Mouse (Mus musculus): Measurements from ENCODE around the gene Tbl1xr1.

Tbl1xr1 gene

DNA sequence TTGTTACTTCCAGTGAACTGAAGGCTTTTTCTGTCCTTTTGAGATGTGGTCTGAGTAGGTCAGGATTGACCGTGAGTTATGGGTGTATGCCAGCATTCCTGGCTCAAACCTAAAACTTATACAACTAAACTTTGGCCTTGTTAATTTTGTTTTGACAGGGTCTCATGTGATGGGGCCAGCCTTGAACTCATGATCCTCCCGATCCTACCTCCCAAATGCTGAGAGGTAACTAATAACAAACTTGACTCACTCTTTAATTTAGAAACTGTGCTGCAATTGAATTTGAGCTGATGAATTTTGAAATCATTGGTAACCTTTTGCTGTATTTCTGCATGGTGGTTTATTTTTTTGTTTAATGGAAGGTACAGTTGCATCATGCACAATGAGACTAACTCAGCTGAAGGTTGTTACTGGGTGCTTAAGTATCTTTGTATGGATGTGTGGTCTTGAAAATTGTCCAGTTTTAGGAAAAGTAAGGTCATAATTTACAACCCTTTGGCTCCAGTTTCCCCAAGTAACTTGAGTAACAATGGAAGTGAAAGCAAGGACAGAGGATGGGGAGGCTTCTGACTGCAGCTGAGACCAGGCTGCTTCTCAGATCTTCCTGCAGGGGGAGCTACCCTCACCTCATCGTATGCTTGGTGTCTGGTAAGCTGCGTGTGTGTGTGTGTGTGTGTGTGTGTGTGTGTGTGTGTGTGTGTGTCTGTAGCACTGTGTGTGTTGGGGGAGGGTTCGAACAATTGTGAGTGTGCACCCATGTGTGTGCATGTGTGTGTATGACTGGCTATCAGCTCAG is 66.6 kb downstream of the Tbl1xr1 start:
- no peak for DNase-seq (ENCODE audit: low spot score)

DNA sequence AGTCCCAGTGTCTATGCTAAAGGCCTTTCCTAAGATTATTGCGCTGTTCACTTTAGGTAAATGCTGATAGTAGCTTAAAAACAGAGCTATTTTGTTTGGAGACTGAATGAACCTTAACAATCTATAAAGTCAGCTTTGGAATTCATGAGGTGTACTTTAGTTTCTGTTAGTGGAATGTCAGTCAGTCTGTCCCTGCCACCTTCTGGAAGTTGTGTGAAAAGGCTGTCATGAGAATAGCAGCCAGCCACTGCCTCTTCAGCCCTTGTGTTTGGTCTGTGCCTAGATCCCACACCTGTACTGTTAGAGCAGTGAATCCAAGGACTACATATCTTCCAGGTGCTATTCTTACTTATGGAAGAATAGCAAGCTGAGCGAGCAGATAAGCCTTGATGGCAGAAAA is 67.8 kb downstream of the Tbl1xr1 start:
- DNase-seq (ENCODE audit: low spot score), result no peak

DNA sequence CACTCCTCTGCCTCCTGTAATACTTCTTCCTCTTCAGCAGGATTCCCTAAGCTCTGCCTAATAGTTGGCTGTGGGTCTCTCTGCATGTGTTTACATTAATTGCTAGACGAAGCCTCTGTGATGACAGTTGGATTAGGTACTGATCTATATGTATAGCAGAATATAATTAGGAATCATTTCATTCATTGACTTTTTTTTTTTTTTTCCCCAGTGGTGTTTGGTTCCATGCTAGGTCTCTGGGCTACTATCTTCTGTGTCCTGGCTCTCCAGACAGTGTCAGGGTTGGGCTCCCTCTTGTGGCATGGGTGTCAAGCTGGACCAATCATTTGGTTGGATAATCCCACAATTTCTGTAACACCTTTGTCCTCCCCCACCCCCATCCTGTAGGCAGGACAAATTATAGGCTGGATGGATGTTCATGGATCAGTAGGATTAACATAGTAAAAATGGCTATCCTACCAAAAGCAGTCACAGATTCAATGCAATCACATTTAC is 71.0 kb downstream of the Tbl1xr1 start:
- no peak for DNase-seq (ENCODE audit: low spot score)

DNA sequence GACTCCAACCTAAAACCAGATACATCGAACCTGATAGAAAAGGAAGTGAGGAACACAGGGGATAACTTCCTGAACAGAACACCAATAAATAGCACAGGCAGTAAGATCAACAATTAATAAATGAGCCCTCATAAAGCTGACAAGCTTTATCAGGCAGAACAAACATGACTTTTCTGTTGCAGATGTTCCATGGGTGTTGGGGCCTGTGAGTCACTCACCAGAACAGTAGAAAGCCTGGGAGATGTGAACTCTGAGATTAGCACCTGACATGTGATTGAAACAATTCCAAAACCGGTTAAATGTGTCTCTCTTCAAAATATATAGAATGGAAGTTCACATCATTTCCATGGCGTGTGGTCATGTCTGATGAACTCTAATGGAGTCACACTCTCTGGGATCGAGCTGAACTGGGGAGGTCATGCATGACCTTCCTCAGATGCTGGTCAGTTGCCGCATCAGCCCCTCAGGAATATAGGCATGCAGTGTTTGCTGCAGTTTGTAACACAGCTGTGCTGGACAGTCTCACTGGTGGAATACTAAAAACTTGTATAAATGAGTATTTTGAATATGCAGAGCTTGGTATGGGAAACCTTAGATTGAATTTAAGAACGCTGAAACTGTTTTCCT is 72.0 kb downstream of the Tbl1xr1 start:
- DNase-seq (ENCODE audit: low spot score), result no peak

DNA sequence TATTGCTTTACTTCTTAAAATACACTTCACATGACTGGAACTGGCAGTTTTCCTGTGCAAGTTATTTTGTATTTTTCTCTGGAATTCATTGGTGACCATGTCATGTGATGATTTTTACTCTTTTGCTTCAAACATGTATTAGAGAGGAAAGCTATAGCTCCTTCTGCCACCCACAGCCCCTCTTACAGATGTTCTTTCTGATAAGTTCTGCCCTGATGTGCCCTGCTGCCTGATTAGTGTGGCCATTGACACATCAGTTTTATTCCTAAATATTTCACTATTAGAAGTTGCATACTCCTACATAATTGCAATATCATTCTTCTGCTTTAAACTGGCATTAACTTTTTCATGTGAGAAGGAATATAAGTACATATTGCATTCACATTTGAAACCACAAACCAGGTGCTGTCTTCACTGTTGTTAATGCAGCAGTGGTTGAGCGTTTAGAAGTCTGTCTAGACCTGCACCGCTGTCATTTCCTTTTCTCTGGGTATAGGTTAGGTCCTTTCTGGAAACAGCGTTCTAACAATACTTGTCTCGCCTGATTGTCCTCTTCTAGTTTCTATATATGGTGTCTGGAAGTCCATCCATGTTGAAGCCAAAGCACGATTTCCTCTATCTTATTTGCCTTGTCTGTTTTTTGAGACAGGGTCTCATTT is 74.5 kb downstream of the Tbl1xr1 start:
- no peak for DNase-seq (ENCODE audit: low spot score)

DNA sequence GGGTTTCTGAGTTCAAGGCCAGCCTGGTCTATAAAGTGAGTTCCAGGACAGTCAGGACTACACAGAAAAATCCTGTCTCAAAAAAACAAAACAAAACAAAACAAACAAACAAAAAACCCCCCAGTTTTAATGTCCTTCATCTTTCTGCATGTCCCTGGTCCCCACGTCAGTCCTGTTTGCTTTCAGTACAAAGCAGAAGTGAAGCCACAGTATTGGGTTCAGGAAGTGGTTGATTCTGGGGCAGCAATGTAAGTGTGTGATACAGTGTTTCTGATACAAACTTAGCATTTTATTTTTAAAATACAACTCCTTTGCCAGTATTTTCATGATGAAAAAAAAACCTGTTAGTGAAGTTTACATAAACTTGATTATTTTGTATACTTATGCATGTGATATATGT is 76.3 kb downstream of the Tbl1xr1 start:
- DNase-seq (ENCODE audit: low spot score), result no peak

DNA sequence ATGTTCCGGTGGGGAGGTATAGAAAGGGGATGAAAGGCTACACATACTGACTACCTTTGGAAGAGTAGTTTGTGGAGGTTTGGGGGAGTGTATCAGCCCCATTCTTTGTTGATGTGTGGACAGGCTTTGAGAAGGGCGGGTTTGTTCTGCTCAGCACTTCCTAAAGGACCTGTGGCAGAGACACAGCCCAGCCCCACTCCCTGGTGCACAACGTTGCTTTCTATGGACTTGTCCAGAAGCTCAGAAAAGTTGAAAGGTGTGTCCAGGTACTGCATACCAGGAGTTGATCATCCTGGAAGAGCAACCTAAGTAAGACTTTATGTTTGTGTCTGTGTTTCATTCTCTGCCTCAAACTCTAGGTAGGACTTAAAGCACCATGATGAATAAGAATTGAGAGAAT is 78.1 kb downstream of the Tbl1xr1 start:
- DNase-seq (ENCODE audit: low spot score), result no peak

DNA sequence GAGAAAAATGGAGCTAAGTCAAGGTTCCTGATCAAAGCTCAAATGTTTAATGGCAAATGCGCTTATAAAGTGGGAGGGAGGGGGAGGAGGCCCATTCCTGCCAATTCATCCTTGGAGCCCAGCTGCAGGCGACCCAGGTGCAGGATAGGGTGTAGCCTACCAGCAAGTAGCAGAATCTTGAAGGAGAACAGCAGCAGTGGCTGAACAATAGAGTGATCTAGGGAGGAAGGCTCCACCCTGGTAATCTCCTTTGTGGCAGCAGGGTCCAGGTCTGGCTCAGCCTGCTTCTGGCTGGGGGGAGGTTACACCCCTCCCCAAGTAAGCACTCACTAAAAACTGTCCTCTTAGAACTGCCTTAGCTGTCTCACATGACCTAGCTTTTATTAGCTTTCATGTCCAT is 79.9 kb downstream of the Tbl1xr1 start:
- DNase-seq (ENCODE audit: low spot score), result no peak

DNA sequence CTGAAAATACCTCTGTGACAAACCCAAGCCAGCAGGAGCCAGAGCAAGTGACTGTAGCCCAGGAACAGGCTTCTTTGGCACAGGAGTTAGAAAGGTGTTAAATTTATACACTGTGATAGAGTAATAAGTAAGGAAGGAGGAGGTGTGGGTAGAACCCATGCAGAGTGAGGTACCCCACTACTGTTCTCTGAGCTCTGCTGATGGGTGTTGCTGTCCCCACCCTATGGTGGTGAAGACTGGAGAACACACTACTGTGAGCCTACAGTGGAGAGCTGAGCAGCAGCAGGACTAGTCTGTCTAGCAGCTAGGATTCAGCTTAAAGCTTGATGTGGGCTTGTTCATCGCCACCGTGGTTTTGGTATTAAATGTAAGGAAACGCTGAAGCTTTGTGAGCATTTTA is 86.5 kb downstream of the Tbl1xr1 start:
- DNase-seq (ENCODE audit: low spot score), result no peak

DNA sequence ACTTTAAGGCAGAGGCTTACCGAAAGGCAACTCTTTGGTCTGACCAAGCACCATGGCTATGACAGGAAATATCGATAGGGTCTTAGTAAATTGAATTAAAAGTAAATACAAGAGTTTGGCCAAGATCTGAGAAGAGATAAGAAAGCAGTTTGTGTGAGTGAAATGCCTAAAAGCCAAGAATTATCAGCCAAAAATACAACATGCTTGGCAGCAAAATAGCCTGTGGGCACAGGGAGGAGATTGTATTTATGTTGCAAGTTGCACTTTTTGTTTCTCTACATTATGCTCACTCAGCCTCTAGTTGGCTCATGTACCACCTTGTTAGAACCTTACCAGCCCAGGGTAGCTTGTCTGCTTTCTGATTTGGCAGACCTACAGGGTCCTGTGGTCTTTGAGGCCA is 91.4 kb downstream of the Tbl1xr1 start:
- no peak for DNase-seq (ENCODE audit: low spot score)

DNA sequence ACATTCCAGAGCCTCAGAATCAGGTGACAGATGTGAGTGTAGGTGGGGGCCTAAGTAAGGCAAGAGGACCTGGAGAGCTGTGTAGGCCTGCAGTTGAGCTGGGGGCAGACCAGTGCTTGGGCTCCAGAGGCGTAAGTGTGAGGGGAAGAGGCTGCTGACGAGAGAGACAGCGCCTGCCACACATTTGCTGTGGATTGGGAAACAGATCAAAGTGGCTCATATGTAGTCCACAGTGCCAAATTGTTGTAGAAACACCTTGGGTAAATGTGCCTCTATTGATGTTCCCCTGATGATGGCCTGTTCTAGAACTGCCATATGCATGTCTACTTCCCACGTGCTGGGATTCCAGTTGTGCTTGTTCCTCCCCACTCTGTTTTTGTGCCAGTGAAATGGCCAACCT is 92.0 kb downstream of the Tbl1xr1 start:
- no peak for DNase-seq (ENCODE audit: low spot score)

DNA sequence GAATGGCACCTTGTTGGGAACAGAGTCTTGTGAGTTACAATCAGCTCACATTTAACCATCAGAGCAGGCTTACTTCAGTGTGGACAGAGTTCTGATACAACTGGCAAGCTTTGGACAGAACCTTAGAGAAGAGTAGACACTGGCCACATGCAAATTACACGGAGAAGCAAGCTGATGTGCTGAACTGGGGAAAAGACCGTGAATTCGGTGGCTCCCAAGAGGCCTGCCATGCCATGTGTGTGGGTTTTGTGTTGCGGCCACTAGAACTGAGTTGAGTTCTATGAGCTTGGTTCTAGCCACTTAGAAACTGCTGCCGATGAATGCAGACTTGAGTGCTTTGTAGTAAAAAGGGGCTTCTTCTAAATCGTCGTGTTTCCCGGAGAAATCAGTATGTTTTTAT is 95.1 kb downstream of the Tbl1xr1 start:
- DNase-seq (ENCODE audit: low spot score), result no peak

DNA sequence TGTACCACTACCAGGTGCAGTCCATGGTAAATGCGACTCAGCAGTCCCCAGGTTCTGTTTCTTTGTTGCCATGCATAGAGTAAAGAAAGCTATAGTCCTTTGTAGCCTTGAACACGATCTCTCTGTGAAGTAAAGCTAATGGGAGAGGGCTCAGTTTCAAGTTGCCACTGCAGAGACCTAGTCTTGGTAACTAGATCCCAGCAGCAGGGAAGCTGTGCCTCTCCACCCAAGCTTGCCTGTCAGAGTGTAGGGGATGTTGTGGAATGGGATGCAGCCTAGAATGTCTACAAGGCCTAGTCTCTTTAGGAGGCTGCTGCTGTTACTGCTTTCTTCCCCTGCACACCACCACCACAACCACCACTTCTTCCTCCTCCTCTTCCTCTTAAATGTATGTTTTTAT is 96.0 kb downstream of the Tbl1xr1 start:
- DNase-seq (ENCODE audit: low spot score), result no peak

DNA sequence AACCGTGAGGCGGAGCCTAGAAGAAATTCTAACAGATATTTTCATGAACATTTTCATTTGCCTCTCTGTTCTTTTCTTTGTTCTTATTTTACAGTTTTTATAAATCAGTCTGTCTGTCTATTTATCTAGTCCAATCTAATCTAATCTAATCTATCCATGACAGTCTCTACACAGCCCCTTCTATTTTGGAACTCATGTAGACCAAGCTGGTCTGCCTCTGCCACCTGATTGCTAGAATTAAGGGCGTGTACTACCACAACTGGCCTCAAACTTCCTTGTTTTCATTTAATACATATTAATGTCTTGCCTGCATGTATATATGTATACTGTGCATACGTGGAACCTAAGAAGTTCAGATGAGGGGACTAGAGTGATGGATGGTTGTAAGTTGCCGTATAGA is 96.7 kb downstream of the Tbl1xr1 start:
- DNase-seq (ENCODE audit: low spot score), result no peak

DNA sequence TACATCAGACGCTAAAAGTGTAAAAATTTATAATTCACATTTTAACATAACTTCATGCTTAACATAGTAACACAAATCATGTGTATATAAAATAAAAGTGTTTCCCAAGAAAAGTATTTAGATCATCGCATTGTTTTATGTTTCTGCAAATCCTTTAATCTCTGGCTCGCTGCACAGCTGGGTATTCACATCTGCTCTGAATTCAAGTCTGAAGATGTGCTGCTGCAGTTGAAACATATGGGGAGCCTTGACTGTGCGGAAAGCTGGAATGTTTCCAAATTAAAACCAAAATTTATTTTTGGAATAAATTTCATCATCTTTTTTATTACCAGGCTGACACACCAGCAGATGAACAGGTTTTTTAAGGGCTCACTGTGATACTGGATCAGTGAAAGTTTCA is 97.8 kb downstream of the Tbl1xr1 start:
- no peak for DNase-seq (ENCODE audit: low spot score)

DNA sequence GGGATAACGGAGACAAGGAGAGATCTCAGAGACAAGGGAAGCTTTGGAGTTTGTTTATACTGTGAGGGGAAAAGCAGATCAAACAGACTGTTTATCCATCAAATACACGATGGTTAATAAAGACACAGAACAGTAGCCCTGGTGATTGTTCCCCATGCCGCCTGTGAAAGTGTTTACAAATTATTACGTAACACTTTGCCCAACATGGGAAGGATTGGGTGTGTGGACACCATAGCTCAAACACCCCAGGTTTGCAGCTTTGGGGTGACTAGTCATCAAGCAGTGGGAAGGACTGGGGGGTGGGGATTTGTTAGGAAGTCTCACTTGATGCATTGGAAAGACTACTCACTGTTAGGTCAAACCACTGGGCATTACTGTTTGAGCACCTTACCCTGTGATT is 103.6 kb downstream of the Tbl1xr1 start:
- DNase-seq (ENCODE audit: low spot score), result no peak

DNA sequence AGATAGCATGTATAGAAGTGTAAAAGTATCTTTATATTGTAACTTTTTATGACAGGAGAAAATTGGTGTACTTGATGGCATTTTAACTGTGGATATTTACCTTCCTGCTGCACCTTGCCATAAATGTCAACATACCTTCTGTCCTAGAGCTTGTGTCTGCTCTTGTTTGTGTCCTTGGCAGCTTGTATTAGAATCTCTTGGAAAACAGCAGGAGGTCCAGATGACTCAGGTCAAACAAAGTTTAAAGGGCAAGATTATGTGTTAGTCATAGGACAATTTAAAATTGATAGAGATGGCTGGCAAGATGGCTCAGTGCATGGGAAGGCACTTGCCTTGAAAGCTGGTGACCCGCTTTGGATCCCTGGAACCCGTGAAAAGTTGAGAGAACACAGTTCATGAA is 104.6 kb downstream of the Tbl1xr1 start:
- no peak for DNase-seq (ENCODE audit: low spot score)

DNA sequence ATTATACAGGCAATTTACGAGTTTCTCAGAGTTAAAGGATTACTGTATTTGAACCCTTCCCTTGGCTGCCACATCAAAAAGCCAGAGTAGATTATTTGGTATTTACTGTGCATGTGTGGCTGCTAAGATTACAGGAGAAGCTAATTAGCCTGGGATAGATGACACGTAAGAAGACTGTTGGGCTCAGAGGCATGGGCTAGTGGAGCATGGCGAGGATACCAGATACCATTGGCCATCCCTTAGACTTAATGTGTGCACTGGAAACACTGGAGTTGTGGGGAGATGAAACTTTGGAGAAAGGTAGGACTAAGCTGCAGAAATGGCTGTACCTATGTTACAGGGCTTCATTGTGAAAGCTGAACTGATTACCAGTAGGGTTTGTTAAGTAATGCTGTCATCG is 108.8 kb downstream of the Tbl1xr1 start:
- DNase-seq (ENCODE audit: low spot score), result no peak

DNA sequence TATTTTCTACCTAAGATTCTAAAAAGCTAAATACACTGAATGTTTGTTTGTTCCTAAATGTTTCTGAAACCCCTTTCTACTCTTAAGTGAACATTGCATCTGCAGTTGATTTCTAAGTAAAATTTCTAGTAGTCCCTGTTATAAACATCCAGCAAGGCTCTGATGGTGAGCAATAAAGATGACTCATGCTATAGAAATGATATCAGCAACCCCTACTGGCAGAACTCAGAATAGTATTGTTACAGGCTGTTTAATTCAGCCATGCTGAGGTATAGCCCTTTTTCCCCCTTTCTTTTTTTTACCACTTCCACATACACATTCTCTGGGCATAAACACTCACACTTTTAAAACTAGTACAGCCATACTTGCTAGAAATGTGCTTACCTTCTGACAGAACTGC is 114.0 kb downstream of the Tbl1xr1 start:
- DNase-seq (ENCODE audit: low spot score), result peak; percentile 70

DNA sequence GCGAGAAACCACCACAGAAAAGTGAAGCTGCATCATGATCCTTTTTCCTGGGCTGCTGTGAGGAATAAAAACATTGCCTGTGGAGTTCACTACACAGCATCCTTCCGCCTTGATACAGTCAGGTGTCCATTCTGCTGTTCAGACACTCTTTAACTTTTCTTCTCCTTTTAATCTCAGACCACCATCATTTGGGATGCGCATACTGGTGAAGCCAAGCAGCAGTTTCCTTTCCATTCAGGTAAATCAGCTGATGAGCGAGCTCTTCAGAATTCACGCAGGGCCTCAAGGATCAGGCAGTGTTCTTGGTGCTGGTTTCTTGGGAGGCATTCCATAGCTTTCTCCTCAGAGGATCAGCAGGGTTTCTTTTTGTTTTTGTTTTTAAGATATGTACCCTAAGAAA is 116.5 kb downstream of the Tbl1xr1 start:
- DNase-seq (ENCODE audit: low spot score), result no peak

DNA sequence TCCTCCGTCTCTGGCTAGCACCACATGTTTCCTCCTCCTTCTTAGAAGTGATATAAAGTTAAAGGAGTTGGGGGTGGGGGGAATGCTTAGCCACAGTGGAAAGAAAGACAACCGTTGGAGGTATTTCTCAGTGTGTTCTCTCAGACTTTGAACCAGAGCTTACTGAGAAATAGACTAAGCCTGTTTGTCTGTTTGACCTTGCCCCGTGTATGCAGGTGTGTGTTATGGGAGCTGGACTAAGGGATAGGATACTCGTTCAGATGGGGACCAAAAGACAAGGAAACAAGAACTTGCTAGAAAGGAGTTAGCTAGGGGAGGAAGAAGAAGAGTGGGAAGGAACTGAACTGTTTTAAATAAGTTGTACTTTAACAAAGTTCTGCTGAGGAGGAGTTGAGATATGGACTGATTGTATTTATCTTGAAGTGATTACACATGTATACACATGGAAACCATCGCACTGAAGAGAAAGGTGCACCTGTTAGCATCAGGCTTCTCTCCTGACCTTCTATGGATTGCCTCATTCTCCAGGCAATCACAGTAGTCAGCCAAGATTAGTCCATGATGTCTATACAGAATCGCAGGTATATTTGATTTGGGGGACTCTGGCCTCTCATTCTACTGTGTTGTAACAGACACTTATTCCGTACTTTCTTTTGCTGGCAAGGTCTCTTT is 117.9 kb downstream of the Tbl1xr1 start:
- no peak for DNase-seq (ENCODE audit: low spot score)

DNA sequence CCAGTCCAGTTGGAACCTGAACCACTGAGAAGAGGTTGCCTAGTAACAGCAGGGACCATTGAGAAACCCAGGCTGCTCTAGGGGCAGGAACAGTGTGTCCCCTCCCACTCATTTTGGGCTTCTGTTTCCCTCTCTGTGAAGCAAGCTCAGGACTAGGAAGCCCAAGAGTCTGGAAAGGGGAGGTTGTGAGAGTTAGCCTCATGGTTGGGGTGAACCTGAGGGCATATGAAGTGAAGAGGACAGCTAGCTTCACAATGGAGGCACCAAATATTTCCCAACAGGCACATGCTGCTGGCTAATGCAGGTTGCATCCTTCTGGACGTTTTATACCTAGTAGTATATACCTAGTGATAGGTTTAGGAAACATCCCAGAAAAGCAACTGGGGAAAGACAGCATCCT is 122.3 kb downstream of the Tbl1xr1 start:
- no peak for DNase-seq (ENCODE audit: low spot score)

DNA sequence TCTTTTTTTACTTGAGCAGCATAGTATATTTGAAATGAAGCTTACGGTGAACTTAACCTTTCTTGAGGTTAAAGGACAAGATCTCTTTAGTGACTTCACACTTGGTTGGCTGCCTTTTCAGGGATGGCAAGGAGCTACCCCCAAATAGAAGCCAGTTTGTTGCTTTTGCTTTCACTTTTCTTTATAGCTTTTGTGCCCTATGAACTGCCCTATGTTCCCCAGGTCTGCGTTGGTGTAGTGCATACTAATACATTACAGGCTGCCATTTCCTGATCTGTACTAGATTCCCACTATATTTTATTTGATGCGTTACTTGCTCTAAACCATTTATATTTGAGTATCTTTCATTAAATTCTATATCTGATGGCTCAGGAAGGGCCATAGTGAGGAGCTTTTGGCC is 127.7 kb downstream of the Tbl1xr1 start:
- DNase-seq (ENCODE audit: low spot score), result no peak

Data from left cerebral cortex, adult 11 months (tissue).